ENCODE assay signal across 8 mouse cellular contexts in genomic region chr17:26122431-26123140, GRCm38 (mm10). TPM values are rescaled to one million over a fixed set of nuclear protein-coding genes. Genes with fewer than 3 reads are reported as not detected.
DNase-seq lines count a peak whose midpoint lies in the region; ATAC-seq and TF ChIP-seq lines count a peak whose summit lies in the region.

No protein-coding gene starts in this region.

- peak overlapping the region; percentile 95 for H3K4me3 ChIP-seq in forebrain, embryonic 10.5 days
- no peak overlapping the region for H3K4me3 ChIP-seq in forebrain, postnatal 0 days (ENCODE audit: low read depth, low read length)
- H3K4me3 ChIP-seq in kidney, postnatal 0 days (replicated peaks; ENCODE audit: low read depth, low read length) = no peak overlapping the region
- no peak overlapping the region for H3K4me3 ChIP-seq in kidney, embryonic 14.5 days (ENCODE audit: low read length)
- 0 out of 2 replicates have a peak overlapping the region, but pooled peaks have one; percentile 20 for H3K4me3 ChIP-seq in E14TG2a.4 (replicated peaks; ENCODE audit: low read length)
- H3K4me3 ChIP-seq in limb, embryonic 10.5 days = peak overlapping the region; percentile 95; the same call in 1 of the 2 replicates

- H3K36me3 ChIP-seq in forebrain, embryonic 10.5 days (replicated peaks) = peaks cover 32% of the 10 kb centered on the region
- H3K36me3 ChIP-seq in forebrain, postnatal 0 days (ENCODE audit: insufficient read depth) = peaks cover 18% of the 10 kb centered on the region
- H3K36me3 ChIP-seq in kidney, postnatal 0 days (ENCODE audit: insufficient read depth, low read length) = peaks cover 5% of the 10 kb centered on the region; the same call in 1 of the 2 replicates
- peaks cover 26% of the 10 kb centered on the region for H3K36me3 ChIP-seq in kidney, embryonic 14.5 days (ENCODE audit: control insufficient read depth, insufficient read depth, low read length)
- H3K36me3 ChIP-seq in E14TG2a.4 (ENCODE audit: insufficient read depth, low read length) = peaks cover 85% of the 10 kb centered on the region
- H3K36me3 ChIP-seq in limb, embryonic 10.5 days = peaks cover 32% of the 10 kb centered on the region

- 0 out of 2 replicates have a peak overlapping the region, but pooled peaks have one; percentile 26 for H3K27ac ChIP-seq in forebrain, embryonic 10.5 days
- no peak overlapping the region for H3K27ac ChIP-seq in forebrain, postnatal 0 days (ENCODE audit: low read depth, low read length)
- H3K27ac ChIP-seq in kidney, postnatal 0 days = no peak overlapping the region
- H3K27ac ChIP-seq in kidney, embryonic 14.5 days (ENCODE audit: low read depth, low read length) = no peak overlapping the region
- H3K27ac ChIP-seq in limb, embryonic 10.5 days = no peak overlapping the region

- peaks cover 23% of the 10 kb centered on the region for H3K27me3 ChIP-seq in forebrain, embryonic 10.5 days (ENCODE audit: poor library complexity, severe bottlenecking)
- H3K27me3 ChIP-seq in forebrain, postnatal 0 days (ENCODE audit: insufficient read depth, low read length) = 0 out of 2 replicates have a peak, but pooled peaks cover 1% of the 10 kb centered on the region
- H3K27me3 ChIP-seq in kidney, postnatal 0 days (ENCODE audit: insufficient read depth, low read length) = no peaks in the 10 kb centered on the region
- peaks cover 2% of the 10 kb centered on the region; the same call in 1 of the 2 replicates for H3K27me3 ChIP-seq in kidney, embryonic 14.5 days (ENCODE audit: control insufficient read depth, insufficient read depth, low read length)
- H3K27me3 ChIP-seq in E14TG2a.4 (ENCODE audit: insufficient read depth, low read length) = no peaks in the 10 kb centered on the region
- H3K27me3 ChIP-seq in limb, embryonic 10.5 days (ENCODE audit: low read depth, poor library complexity, severe bottlenecking) = peaks cover 20% of the 10 kb centered on the region

- ATAC-seq in forebrain, postnatal 0 days = no peak
- ATAC-seq in kidney, postnatal 0 days (replicated peaks; ENCODE audit: low FRiP score, low read depth) = no peak
- ATAC-seq in kidney, embryonic 14.5 days (ENCODE audit: low FRiP score, low TSS enrichment) = no peak
- ATAC-seq in inflammation-experienced regulatory T-cells, adult 6 months = no peak

- H3K9me3 ChIP-seq in forebrain, embryonic 10.5 days = no peaks in the 10 kb centered on the region
- no peaks in the 10 kb centered on the region for H3K9me3 ChIP-seq in forebrain, postnatal 0 days (ENCODE audit: low read length)
- no peaks in the 10 kb centered on the region for H3K9me3 ChIP-seq in kidney, postnatal 0 days (replicated peaks; ENCODE audit: low read length)
- no peaks in the 10 kb centered on the region for H3K9me3 ChIP-seq in kidney, embryonic 14.5 days (ENCODE audit: control insufficient read depth, low read length)
- H3K9me3 ChIP-seq in E14TG2a.4 (ENCODE audit: low read length) = no peaks in the 10 kb centered on the region
- H3K9me3 ChIP-seq in limb, embryonic 10.5 days (replicated peaks) = no peaks in the 10 kb centered on the region

- H3K9ac ChIP-seq in forebrain, postnatal 0 days = no peak overlapping the region
- H3K9ac ChIP-seq in kidney, postnatal 0 days (ENCODE audit: low read depth, low read length) = no peak overlapping the region
- no peak overlapping the region for H3K9ac ChIP-seq in kidney, embryonic 14.5 days (ENCODE audit: low read depth, low read length)

- 63% methylated on average over 5 of the region's 5 CpGs for WGBS in forebrain, embryonic 10.5 days
- 59% methylated on average over 5 of the region's 5 CpGs for WGBS in forebrain, postnatal 0 days
- WGBS in kidney, postnatal 0 days = 63% methylated on average over 5 of the region's 5 CpGs
- 61% methylated on average over 5 of the region's 5 CpGs for WGBS in kidney, embryonic 14.5 days
- 69% methylated on average over 5 of the region's 5 CpGs for WGBS in limb, embryonic 10.5 days

- no peak overlapping the region for H3K4me2 ChIP-seq in forebrain, postnatal 0 days (ENCODE audit: low read depth)
- H3K4me2 ChIP-seq in kidney, postnatal 0 days (ENCODE audit: low read length) = no peak overlapping the region
- no peak overlapping the region for H3K4me2 ChIP-seq in kidney, embryonic 14.5 days (replicated peaks; ENCODE audit: low read depth, low read length)

- TF ChIP-seq CTCF in forebrain, postnatal 0 days (IDR thresholded peaks at IDR 0.05; ENCODE audit: low read depth) = no peak
- peak; percentile 18; the same call in 1 of the 2 replicates for TF ChIP-seq CTCF in kidney, postnatal 0 days (IDR thresholded peaks at IDR 0.05; ENCODE audit: low read depth)
- no peak for TF ChIP-seq CTCF in E14TG2a.4 (conservative IDR thresholded peaks at IDR 0.05; ENCODE audit: low read length)

- no peak for DNase-seq in forebrain, embryonic 10.5 days (ENCODE audit: extremely low spot score, low spot score)
- no peak for DNase-seq in forebrain, postnatal 0 days
- DNase-seq in kidney, postnatal 0 days (ENCODE audit: low spot score) = no peak
- DNase-seq in limb, embryonic 10.5 days (ENCODE audit: low spot score) = no peak
- no peak for DNase-seq in layer of hippocampus, postnatal 25 days (ENCODE audit: extremely low spot score in 1 of 2, low spot score in 1 of 2)

- peaks cover 32% of the 10 kb centered on the region for H3K4me1 ChIP-seq in forebrain, embryonic 10.5 days
- peaks cover 5% of the 10 kb centered on the region; the same call in 1 of the 2 replicates for H3K4me1 ChIP-seq in forebrain, postnatal 0 days (ENCODE audit: insufficient read depth)
- peaks cover 8% of the 10 kb centered on the region; the same call in 1 of the 2 replicates for H3K4me1 ChIP-seq in kidney, postnatal 0 days (replicated peaks; ENCODE audit: insufficient read depth, low read length)
- H3K4me1 ChIP-seq in kidney, embryonic 14.5 days (ENCODE audit: control insufficient read depth, insufficient read depth, low read length) = peaks cover 9% of the 10 kb centered on the region
- H3K4me1 ChIP-seq in E14TG2a.4 (replicated peaks; ENCODE audit: low read depth, low read length) = peaks cover 75% of the 10 kb centered on the region
- peaks cover 29% of the 10 kb centered on the region for H3K4me1 ChIP-seq in limb, embryonic 10.5 days

RNA-seq across cellular contexts. Expression of gene Mrpl28, which starts 0.7 kb away (rescaled TPM):
- polyA plus RNA-seq in forebrain, embryonic 10.5 days (2016; fragmentation: Nextera tagmentation; extraction: Ambion mirVana) = 318 and 342 TPM in 2 replicates
- 116 and 166 TPM in 2 replicates for total RNA-seq in forebrain, postnatal 0 days (2014; rRNA removed)
- polyA plus RNA-seq in forebrain, postnatal 0 days (2015; fragmentation: Nextera tagmentation; extraction: Ambion mirVana) = 182 and 189 TPM in 2 replicates
- polyA plus RNA-seq in kidney, postnatal 0 days (2015; fragmentation: Nextera tagmentation; extraction: Ambion mirVana) = 175 and 192 TPM in 2 replicates
- 225 and 241 TPM in 2 replicates for polyA plus RNA-seq in kidney, embryonic 14.5 days (2014; fragmentation: Nextera tagmentation; extraction: Ambion mirVana)
- 302 and 336 TPM in 2 replicates for polyA plus RNA-seq in limb, embryonic 10.5 days (2016; fragmentation: Nextera tagmentation; extraction: Ambion mirVana)
- total RNA-seq in layer of hippocampus, postnatal 25 days (2021) = 10 to 100 TPM; 63.4 to 68.9 TPM
- 100 to 1,000 TPM in 2 of 3 experiments, 10 to 100 TPM in 1; 94.6 to 150 (median 125) TPM for polyA plus RNA-seq in inflammation-experienced regulatory T-cells, adult 6 months (2017; shearing (Covaris generic))

RNA-seq across cellular contexts. Expression of gene Tmem8, which starts 9.5 kb away (rescaled TPM):
- polyA plus RNA-seq in forebrain, embryonic 10.5 days (2016; fragmentation: Nextera tagmentation; extraction: Ambion mirVana) = 1.7 and 1.8 TPM in 2 replicates
- total RNA-seq in forebrain, postnatal 0 days (2014; rRNA removed) = 2.8 and 4.3 TPM in 2 replicates
- polyA plus RNA-seq in forebrain, postnatal 0 days (2015; fragmentation: Nextera tagmentation; extraction: Ambion mirVana) = 2.4 and 2.5 TPM in 2 replicates
- polyA plus RNA-seq in kidney, postnatal 0 days (2015; fragmentation: Nextera tagmentation; extraction: Ambion mirVana) = 13.0 and 14.0 TPM in 2 replicates
- 2.5 and 2.6 TPM in 2 replicates for polyA plus RNA-seq in kidney, embryonic 14.5 days (2014; fragmentation: Nextera tagmentation; extraction: Ambion mirVana)
- polyA plus RNA-seq in limb, embryonic 10.5 days (2016; fragmentation: Nextera tagmentation; extraction: Ambion mirVana) = 0.53 and 0.56 TPM in 2 replicates
- 10 to 100 TPM; 11.4 to 13.1 TPM for total RNA-seq in layer of hippocampus, postnatal 25 days (2021)
- polyA plus RNA-seq in inflammation-experienced regulatory T-cells, adult 6 months (2017; shearing (Covaris generic)) = 1 to 10 TPM; 6.0 to 8.5 (median 6.3) TPM

RNA-seq across cellular contexts. Expression of gene Axin1, which starts 15.9 kb away (rescaled TPM):
- 8.4 and 10.5 TPM in 2 replicates for polyA plus RNA-seq in forebrain, embryonic 10.5 days (2016; fragmentation: Nextera tagmentation; extraction: Ambion mirVana)
- total RNA-seq in forebrain, postnatal 0 days (2014; rRNA removed) = 33.7 and 47.6 TPM in 2 replicates
- polyA plus RNA-seq in forebrain, postnatal 0 days (2015; fragmentation: Nextera tagmentation; extraction: Ambion mirVana) = 15.1 and 15.3 TPM in 2 replicates
- 11.1 and 19.4 TPM in 2 replicates for polyA plus RNA-seq in kidney, postnatal 0 days (2015; fragmentation: Nextera tagmentation; extraction: Ambion mirVana)
- 8.9 and 10.2 TPM in 2 replicates for polyA plus RNA-seq in kidney, embryonic 14.5 days (2014; fragmentation: Nextera tagmentation; extraction: Ambion mirVana)
- 11.5 and 14.2 TPM in 2 replicates for polyA plus RNA-seq in limb, embryonic 10.5 days (2016; fragmentation: Nextera tagmentation; extraction: Ambion mirVana)
- total RNA-seq in layer of hippocampus, postnatal 25 days (2021) = 10 to 100 TPM; 23.2 to 23.6 TPM
- 10 to 100 TPM; 10.3 to 11.0 (median 10.9) TPM for polyA plus RNA-seq in inflammation-experienced regulatory T-cells, adult 6 months (2017; shearing (Covaris generic))

RNA-seq across cellular contexts. Expression of gene Nme4, which starts 27.2 kb away (rescaled TPM):
- polyA plus RNA-seq in forebrain, embryonic 10.5 days (2016; fragmentation: Nextera tagmentation; extraction: Ambion mirVana) = 126 and 138 TPM in 2 replicates
- total RNA-seq in forebrain, postnatal 0 days (2014; rRNA removed) = 9.5 and 16.0 TPM in 2 replicates
- 11.4 and 12.9 TPM in 2 replicates for polyA plus RNA-seq in forebrain, postnatal 0 days (2015; fragmentation: Nextera tagmentation; extraction: Ambion mirVana)
- 56.1 and 57.6 TPM in 2 replicates for polyA plus RNA-seq in kidney, postnatal 0 days (2015; fragmentation: Nextera tagmentation; extraction: Ambion mirVana)
- polyA plus RNA-seq in kidney, embryonic 14.5 days (2014; fragmentation: Nextera tagmentation; extraction: Ambion mirVana) = 107 and 146 TPM in 2 replicates
- 163 and 186 TPM in 2 replicates for polyA plus RNA-seq in limb, embryonic 10.5 days (2016; fragmentation: Nextera tagmentation; extraction: Ambion mirVana)
- total RNA-seq in layer of hippocampus, postnatal 25 days (2021) = 1 to 10 TPM; 4.1 TPM
- 1 to 10 TPM in 1 of 3 experiments, under 1 TPM in 2; 0.39 to 1.0 (median 0.52) TPM for polyA plus RNA-seq in inflammation-experienced regulatory T-cells, adult 6 months (2017; shearing (Covaris generic))

RNA-seq across cellular contexts. Expression of gene Decr2, which starts 32.4 kb away (rescaled TPM):
- polyA plus RNA-seq in forebrain, embryonic 10.5 days (2016; fragmentation: Nextera tagmentation; extraction: Ambion mirVana) = 23.5 and 24.7 TPM in 2 replicates
- 32.7 and 41.1 TPM in 2 replicates for total RNA-seq in forebrain, postnatal 0 days (2014; rRNA removed)
- 29.5 and 35.3 TPM in 2 replicates for polyA plus RNA-seq in forebrain, postnatal 0 days (2015; fragmentation: Nextera tagmentation; extraction: Ambion mirVana)
- 44.8 and 47.3 TPM in 2 replicates for polyA plus RNA-seq in kidney, postnatal 0 days (2015; fragmentation: Nextera tagmentation; extraction: Ambion mirVana)
- 24.6 and 35.1 TPM in 2 replicates for polyA plus RNA-seq in kidney, embryonic 14.5 days (2014; fragmentation: Nextera tagmentation; extraction: Ambion mirVana)
- polyA plus RNA-seq in limb, embryonic 10.5 days (2016; fragmentation: Nextera tagmentation; extraction: Ambion mirVana) = 23.0 and 26.3 TPM in 2 replicates
- total RNA-seq in layer of hippocampus, postnatal 25 days (2021) = 10 to 100 TPM; 27.2 to 28.2 TPM
- polyA plus RNA-seq in inflammation-experienced regulatory T-cells, adult 6 months (2017; shearing (Covaris generic)) = 10 to 100 TPM; 14.2 to 26.5 (median 21.7) TPM

Comparison
In these comparisons a context has a peak if more than half of its experiments do, and no peak if none do; other contexts are left out.
1. H3K4me3 ChIP-seq: peak in forebrain, embryonic 10.5 days (single experiment), E14TG2a.4 (single experiment) and limb, embryonic 10.5 days (single experiment); none in forebrain, postnatal 0 days (single experiment), kidney, postnatal 0 days (single experiment) and kidney, embryonic 14.5 days (single experiment).